Mouse (Mus musculus) T-helper 2 cell (primary cell): ENCODE results near the gene B130006D01Rik.

ENCODE experiments used
- in situ Hi-C: fragments of 300-600 bp; cut with MboI, MseI; formaldehyde crosslinking; loops from one replicate; pipeline ENCODE4 v1.15.1; 2025; ENCODE audit warnings: high pct_unique_total_duplicates

Gene B130006D01Rik

GRCm38 (mm10) chr11:95723287-95723686 is at the start of gene B130006D01Rik:
Gene B130006D01Rik, plus strand, starts transcription at chr11:95723587.
- in situ Hi-C loops, result no loop called here

GRCm38 (mm10) chr11:95675498-95675897 is 47.9 kb upstream of the B130006D01Rik start:
- in situ Hi-C loops, result no loop called here

GRCm38 (mm10) chr11:95676307-95676706 is 47.1 kb upstream of the B130006D01Rik start:
- in situ Hi-C loops, result no loop called here

- in situ Hi-C loops, result no loop called here
Measured at GRCm38 (mm10) chr11:95677925-95678701, 45.3 kb upstream of the B130006D01Rik start.

GRCm38 (mm10) chr11:95681995-95682601 is 41.3 kb upstream of the B130006D01Rik start:
- in situ Hi-C loops, result no loop called here

- in situ Hi-C loops, result no loop called here
Measured at GRCm38 (mm10) chr11:95682946-95683345, 40.4 kb upstream of the B130006D01Rik start.

GRCm38 (mm10) chr11:95686031-95686430 is 37.4 kb upstream of the B130006D01Rik start:
- in situ Hi-C loops, result loop anchor here (5.0 kb wide), 1 partner anchor 66 kb away; no protein-coding TSS in a partner anchor

GRCm38 (mm10) chr11:95687084-95687656 is 36.2 kb upstream of the B130006D01Rik start:
- in situ Hi-C loops, result loop anchor here (5.0 kb wide), 1 partner anchor 65 kb away; no protein-coding TSS in a partner anchor

GRCm38 (mm10) chr11:95688515-95688914 is 34.9 kb upstream of the B130006D01Rik start:
- in situ Hi-C loops, result loop anchor here (5.0 kb wide), 1 partner anchor 64 kb away; no protein-coding TSS in a partner anchor

- in situ Hi-C loops, result loop anchor here (5.0 kb wide), 1 partner anchor 63 kb away; no protein-coding TSS in a partner anchor
Measured at GRCm38 (mm10) chr11:95688981-95689380, 34.4 kb upstream of the B130006D01Rik start.

- in situ Hi-C loops, result loop anchor here (5.0 kb wide), 1 partner anchor 63 kb away; no protein-coding TSS in a partner anchor
Measured at GRCm38 (mm10) chr11:95689544-95689943, 33.8 kb upstream of the B130006D01Rik start.

- in situ Hi-C loops, result no loop called here
Measured at GRCm38 (mm10) chr11:95698541-95698940, 24.8 kb upstream of the B130006D01Rik start.

- in situ Hi-C loops, result no loop called here
Measured at GRCm38 (mm10) chr11:95700778-95701739, 22.3 kb upstream of the B130006D01Rik start.

- in situ Hi-C loops, result no loop called here
Measured at GRCm38 (mm10) chr11:95704032-95704969, 19.1 kb upstream of the B130006D01Rik start.

GRCm38 (mm10) chr11:95704970-95705330 is 18.4 kb upstream of the B130006D01Rik start:
- in situ Hi-C loops, result no loop called here

- in situ Hi-C loops, result no loop called here
Measured at GRCm38 (mm10) chr11:95709534-95710040, 13.8 kb upstream of the B130006D01Rik start.

GRCm38 (mm10) chr11:95710478-95710877 is 12.9 kb upstream of the B130006D01Rik start:
- in situ Hi-C loops, result no loop called here

GRCm38 (mm10) chr11:95712085-95712562 is 11.3 kb upstream of the B130006D01Rik start:
- in situ Hi-C loops, result no loop called here

GRCm38 (mm10) chr11:95712563-95713224 is 10.7 kb upstream of the B130006D01Rik start, which contains the start of gene Zfp652:
Gene Zfp652, plus strand, starts transcription at chr11:95712673.
- in situ Hi-C loops, result no loop called here
